Mouse (Mus musculus): ENCODE results near the gene Fli1. TPM values are rescaled to one million over a fixed set of nuclear protein-coding genes. Genes with fewer than 3 reads are reported as not detected.

Fli1 gene
- polyA plus RNA-seq, 1 experiment from 2014 or later = 55.6 TPM

DNA sequence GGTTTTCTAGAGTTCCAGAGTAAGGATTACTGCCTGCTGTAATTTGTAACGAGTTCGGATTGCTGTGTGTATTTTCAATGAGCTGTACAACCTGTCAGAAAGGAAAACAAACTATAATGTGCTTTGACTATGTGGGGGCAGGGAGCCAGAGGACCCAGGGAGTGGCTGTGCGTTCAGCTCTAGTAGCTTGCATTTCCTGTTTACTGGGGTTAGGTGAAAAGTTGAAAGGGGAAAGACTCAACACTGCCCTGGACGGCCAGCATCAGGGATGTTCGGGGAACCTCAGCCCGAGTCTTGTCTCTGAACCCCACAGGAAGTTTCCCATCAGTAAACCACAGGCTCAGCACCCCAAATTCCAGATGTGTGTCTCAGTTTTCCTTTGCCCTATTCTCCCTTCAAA lies 43.2 kb downstream of the Fli1 start:
- H3K4me1 ChIP-seq (replicated peaks) = peaks cover 78% of the 10 kb centered on the region
- 34% methylated on average over 6 of the region's 6 CpGs for WGBS

DNA sequence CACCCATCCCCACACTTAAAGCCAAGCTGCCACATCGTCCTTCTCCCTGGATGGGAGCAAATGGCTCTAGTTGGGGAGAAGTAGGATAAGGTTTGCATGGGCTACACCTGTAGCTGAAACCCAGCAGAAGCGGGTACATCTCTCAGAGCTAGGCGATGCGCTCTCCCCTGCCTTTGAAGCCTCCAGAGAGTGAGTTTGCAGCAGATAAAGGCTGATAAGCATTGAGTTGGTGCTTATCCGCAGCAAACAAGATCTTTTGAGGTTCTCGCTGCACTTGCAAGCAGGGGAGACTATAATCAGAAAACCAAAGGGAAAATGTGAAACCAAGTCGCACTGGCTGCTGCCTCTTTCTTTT lies 47.0 kb downstream of the Fli1 start:
- H3K4me2 ChIP-seq = peak overlapping the region; percentile 49
- H3K4me3 ChIP-seq (replicated peaks) = no peak overlapping the region
- ATAC-seq (ENCODE audit: insufficient number of reproducible peaks, insufficient read depth, low FRiP score, low TSS enrichment, low read depth) = no peak
- peak overlapping the region; percentile 94 for H3K27ac ChIP-seq
- no peaks in the 10 kb centered on the region for H3K27me3 ChIP-seq
- no peak overlapping the region for H3K9ac ChIP-seq (replicated peaks)
- peaks cover 68% of the 10 kb centered on the region for H3K4me1 ChIP-seq (replicated peaks)
- peaks cover 9% of the 10 kb centered on the region; the same call in 1 of the 2 replicates for H3K36me3 ChIP-seq
- H3K9me3 ChIP-seq = no peaks in the 10 kb centered on the region
- WGBS = 15% methylated on average over 7 of the region's 7 CpGs

More for the DNA sequence above, 43.2 kb downstream of the Fli1 start:
- Histone ChIP-seq H3K9ac (replicated peaks) (no peak overlapping the region), H3K4me2 (no peak overlapping the region), H3K36me3 (peaks cover 19% of the 10 kb centered on the region), H3K27ac (no peak overlapping the region), H3K9me3 (no peaks in the 10 kb centered on the region), H3K27me3 (no peaks in the 10 kb centered on the region), H3K4me3 (replicated peaks) (no peak overlapping the region)
- no peak for ATAC-seq (ENCODE audit: insufficient number of reproducible peaks, insufficient read depth, low FRiP score, low TSS enrichment, low read depth)

DNA sequence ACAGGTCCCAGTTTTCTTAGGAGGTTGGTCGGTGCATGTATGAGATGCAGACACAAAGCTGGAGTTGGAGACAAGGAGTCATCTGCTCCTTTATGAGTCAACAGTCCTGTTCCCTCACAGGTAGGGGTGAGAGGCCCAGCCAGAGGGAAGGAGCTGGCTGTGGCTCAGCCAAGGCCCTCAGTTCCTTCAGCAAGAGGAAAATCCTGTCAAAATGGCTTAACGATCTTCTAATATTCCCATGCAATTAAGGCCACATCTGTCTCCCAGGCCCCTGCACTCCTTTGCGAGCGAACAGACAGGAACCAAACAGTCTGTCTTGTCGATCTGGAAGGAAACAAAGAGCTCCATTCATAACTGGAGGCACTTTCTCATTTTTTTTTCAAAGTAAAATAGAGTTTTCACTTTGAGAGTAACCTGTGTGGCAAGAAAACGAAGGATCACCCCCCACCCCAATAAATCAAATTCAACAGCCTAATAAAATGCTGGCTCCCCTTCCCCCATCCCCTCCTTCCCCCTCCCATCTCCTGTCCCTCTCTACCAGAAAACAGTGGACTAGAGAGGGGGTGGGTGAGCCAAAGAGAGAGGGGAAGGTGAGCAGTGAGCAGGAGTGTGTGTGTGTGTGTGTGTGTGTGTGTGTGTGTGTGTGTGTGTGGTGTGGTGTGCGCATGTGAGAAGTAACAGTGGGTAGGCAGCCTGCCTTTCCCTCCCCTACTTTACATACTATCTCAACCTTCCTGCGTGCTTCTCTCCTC lies 47.6 kb downstream of the Fli1 start:
- 3% methylated on average over 8 of the region's 8 CpGs for WGBS
- Histone ChIP-seq H3K36me3 (peaks cover 9% of the 10 kb centered on the region; the same call in 1 of the 2 replicates), H3K9me3 (no peaks in the 10 kb centered on the region), H3K9ac (replicated peaks) (no peak overlapping the region), H3K27me3 (no peaks in the 10 kb centered on the region), H3K27ac (peak overlapping the region; percentile 94), H3K4me3 (replicated peaks) (no peak overlapping the region), H3K4me2 (peak overlapping the region; percentile 49), H3K4me1 (replicated peaks) (peaks cover 68% of the 10 kb centered on the region)
- peak; percentile 93 for ATAC-seq (ENCODE audit: insufficient number of reproducible peaks, insufficient read depth, low FRiP score, low TSS enrichment, low read depth)

DNA sequence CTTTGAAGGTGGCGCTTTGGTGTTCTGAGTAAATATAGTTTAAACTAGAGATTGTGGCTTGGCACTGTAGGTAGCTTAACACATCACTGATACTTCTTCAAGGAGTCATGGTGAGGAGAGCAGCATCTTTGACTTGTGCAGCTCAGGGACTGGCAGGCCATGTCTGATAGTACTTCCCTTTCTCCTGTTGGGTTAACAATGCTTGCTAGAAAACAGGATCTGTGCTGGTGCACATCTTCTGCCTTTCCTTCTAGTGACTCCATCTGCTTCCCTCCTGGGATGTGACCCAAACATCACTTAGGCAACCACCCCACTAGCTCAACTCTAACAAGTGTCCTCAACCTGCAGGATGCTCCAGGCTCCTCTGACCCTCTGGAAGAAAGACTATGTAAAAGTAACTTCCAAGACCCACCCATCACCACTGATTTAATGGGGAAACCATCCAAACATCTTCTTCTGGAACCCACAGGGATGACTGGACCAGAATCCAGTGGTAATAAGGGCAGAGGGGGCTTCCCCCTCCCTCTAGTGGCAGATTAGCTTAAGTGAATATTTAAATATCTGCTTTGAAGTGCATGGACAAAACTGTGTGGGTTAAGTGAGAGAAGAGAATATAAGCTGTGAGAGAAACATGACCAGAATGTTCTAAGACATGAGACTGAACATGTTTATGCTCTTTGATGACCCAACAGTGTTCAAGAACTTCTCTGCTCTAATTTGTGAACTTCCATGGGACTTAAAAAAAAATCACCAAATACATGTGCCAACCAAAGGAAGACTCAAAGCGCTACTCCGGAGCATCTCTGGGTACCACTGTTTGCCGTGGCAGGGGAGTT lies 48.9 kb downstream of the Fli1 start:
- ATAC-seq (ENCODE audit: insufficient number of reproducible peaks, insufficient read depth, low FRiP score, low TSS enrichment, low read depth) = no peak
- peaks cover 9% of the 10 kb centered on the region; the same call in 1 of the 2 replicates for H3K36me3 ChIP-seq
- H3K9me3 ChIP-seq = no peaks in the 10 kb centered on the region
- H3K4me2 ChIP-seq = no peak overlapping the region
- H3K9ac ChIP-seq (replicated peaks) = no peak overlapping the region
- H3K4me1 ChIP-seq (replicated peaks) = peaks cover 70% of the 10 kb centered on the region
- H3K4me3 ChIP-seq (replicated peaks) = no peak overlapping the region
- 75% methylated on average over 4 of the region's 4 CpGs for WGBS
- no peaks in the 10 kb centered on the region for H3K27me3 ChIP-seq
- peak overlapping the region; percentile 94 for H3K27ac ChIP-seq

DNA sequence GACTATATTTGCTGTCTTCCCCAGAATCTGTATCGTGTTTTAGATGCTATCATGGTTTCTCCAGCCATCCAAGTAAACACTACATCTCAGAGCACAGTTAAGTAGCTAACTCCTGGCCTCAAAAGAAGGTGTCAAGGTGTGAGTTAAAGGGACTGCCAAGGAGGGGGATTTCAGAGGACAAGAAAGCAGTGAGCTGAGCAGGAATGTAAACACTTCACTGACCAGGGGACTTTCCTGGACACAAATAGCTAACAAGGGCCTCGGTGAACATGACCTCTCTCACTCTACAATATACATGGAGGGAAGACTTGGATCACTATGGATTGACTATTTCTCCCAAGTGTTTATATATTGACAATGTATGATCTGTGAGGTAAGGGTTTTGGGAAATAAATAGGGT lies 49.9 kb downstream of the Fli1 start:
- peaks cover 12% of the 10 kb centered on the region; the same call in 1 of the 2 replicates for H3K36me3 ChIP-seq
- H3K27ac ChIP-seq = no peak overlapping the region
- 65% methylated on average over 2 of the region's 2 CpGs for WGBS
- no peak overlapping the region for H3K9ac ChIP-seq (replicated peaks)
- no peak overlapping the region for H3K4me2 ChIP-seq
- H3K9me3 ChIP-seq = no peaks in the 10 kb centered on the region
- H3K4me1 ChIP-seq (replicated peaks) = peaks cover 65% of the 10 kb centered on the region
- no peak for ATAC-seq (ENCODE audit: insufficient number of reproducible peaks, insufficient read depth, low FRiP score, low TSS enrichment, low read depth)
- no peaks in the 10 kb centered on the region for H3K27me3 ChIP-seq
- H3K4me3 ChIP-seq (replicated peaks) = no peak overlapping the region

DNA sequence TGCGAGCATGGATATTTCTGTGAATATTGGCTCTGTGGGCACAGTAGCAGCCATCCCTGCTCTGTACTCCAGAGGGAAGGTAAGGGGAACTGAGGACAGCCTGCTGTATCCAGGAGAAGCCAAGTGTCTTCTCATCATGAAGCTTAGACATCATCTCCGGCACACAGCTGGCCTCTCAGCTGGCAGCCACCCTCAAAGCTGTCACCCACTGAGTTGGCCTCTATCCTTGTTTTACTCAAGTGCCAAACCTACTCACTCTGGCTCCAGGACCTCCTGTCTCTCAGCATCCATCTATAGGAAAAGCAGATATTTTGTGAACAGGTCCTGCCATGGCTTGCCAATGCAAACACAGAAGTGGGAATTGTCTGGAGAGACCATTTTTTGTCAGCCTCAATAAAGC lies 51.2 kb downstream of the Fli1 start:
- H3K27ac ChIP-seq = no peak overlapping the region
- H3K4me1 ChIP-seq (replicated peaks) = peaks cover 60% of the 10 kb centered on the region
- no peak overlapping the region for H3K4me2 ChIP-seq
- no peak for ATAC-seq (ENCODE audit: insufficient number of reproducible peaks, insufficient read depth, low FRiP score, low TSS enrichment, low read depth)
- H3K9me3 ChIP-seq = no peaks in the 10 kb centered on the region
- no peaks in the 10 kb centered on the region for H3K27me3 ChIP-seq
- no peak overlapping the region for H3K9ac ChIP-seq (replicated peaks)
- no peak overlapping the region for H3K4me3 ChIP-seq (replicated peaks)
- peaks cover 13% of the 10 kb centered on the region for H3K36me3 ChIP-seq
- WGBS = 87% methylated on average over 2 of the region's 2 CpGs

DNA sequence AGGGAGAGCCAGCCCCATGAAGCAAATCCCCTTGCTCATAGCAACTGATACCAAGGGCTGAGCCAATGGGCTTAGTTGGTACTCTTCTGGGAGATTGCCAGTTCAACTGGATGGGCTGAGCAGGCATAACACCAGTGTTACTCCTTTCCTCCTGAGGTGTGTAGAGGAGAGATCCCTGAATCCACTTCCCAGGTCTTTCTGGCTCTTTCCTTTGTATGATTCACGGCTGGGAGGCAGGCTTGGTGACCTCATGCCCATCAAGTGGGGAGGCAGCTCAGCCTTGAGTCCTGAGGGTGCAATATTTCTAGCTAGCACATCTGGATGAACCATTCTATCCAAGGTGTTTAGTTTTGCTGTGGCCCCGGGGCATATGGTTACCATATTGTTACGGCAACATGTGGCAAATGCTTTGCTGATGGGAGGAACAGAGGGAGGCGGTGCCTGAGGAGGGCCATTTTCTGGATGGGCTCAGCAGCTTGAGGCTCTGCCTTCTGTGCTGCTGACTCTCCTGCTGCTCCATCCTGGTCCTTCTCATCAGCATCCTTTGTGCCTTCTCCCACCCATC lies 52.8 kb downstream of the Fli1 start:
- 37% methylated on average over 4 of the region's 4 CpGs for WGBS
- no peak overlapping the region for H3K4me2 ChIP-seq
- no peak overlapping the region for H3K9ac ChIP-seq (replicated peaks)
- H3K27ac ChIP-seq = peak overlapping the region; percentile 56
- peak; percentile 37 for ATAC-seq (ENCODE audit: insufficient number of reproducible peaks, insufficient read depth, low FRiP score, low TSS enrichment, low read depth)
- no peaks in the 10 kb centered on the region for H3K9me3 ChIP-seq
- no peaks in the 10 kb centered on the region for H3K27me3 ChIP-seq
- H3K4me3 ChIP-seq (replicated peaks) = no peak overlapping the region
- peaks cover 44% of the 10 kb centered on the region for H3K4me1 ChIP-seq (replicated peaks)
- H3K36me3 ChIP-seq = peaks cover 16% of the 10 kb centered on the region

DNA sequence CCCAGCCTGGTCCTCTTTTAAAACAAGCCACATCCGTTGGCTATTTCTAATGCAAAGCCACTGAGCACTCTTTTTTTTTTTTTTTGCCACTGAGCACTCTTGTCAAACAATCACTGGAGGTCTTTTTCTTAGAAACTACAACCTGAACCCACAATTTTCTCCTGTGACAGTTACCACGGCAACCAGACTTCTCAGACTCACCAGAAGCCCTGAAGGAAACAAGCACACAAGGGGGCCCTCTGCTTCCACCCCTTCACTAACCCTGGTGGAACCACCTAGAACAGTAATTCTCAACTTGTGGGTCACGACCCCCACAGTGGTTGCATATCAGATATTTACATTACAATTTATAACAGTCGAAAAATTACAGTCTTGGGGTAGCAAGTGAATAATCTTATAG lies 53.3 kb downstream of the Fli1 start:
- H3K4me1 ChIP-seq (replicated peaks) = peaks cover 38% of the 10 kb centered on the region
- H3K27ac ChIP-seq = peak overlapping the region; percentile 56
- 67% methylated on average over 4 of the region's 4 CpGs for WGBS
- no peak overlapping the region for H3K9ac ChIP-seq (replicated peaks)
- H3K36me3 ChIP-seq = peaks cover 21% of the 10 kb centered on the region
- H3K27me3 ChIP-seq = no peaks in the 10 kb centered on the region
- H3K4me2 ChIP-seq = no peak overlapping the region
- no peak for ATAC-seq (ENCODE audit: insufficient number of reproducible peaks, insufficient read depth, low FRiP score, low TSS enrichment, low read depth)
- H3K4me3 ChIP-seq (replicated peaks) = no peak overlapping the region
- H3K9me3 ChIP-seq = no peaks in the 10 kb centered on the region

DNA sequence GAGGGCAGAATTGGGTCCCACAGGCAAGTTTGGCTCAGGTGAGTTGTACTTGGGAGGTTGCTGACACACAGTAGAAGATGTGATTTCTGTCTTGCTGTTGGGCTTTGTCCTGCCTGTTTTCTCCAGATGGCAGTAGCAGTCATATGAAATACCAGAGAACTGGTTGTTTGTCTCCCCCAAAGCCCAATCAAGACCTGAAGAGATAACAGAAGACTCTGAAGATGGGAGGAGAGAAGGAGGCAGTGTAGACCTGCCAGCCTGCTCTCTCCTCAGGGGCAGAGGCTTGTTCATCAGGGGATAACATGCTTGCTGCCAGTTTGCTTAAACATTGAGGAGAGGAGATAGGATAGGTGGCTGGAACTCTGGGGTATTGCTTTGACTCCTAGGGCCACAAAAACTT lies 54.0 kb downstream of the Fli1 start:
- no peak for ATAC-seq (ENCODE audit: insufficient number of reproducible peaks, insufficient read depth, low FRiP score, low TSS enrichment, low read depth)
- H3K9me3 ChIP-seq = no peaks in the 10 kb centered on the region
- no peak overlapping the region for H3K4me3 ChIP-seq (replicated peaks)
- no peak overlapping the region for H3K27ac ChIP-seq
- peaks cover 27% of the 10 kb centered on the region for H3K36me3 ChIP-seq
- peaks cover 32% of the 10 kb centered on the region for H3K4me1 ChIP-seq (replicated peaks)
- H3K9ac ChIP-seq (replicated peaks) = no peak overlapping the region
- no peaks in the 10 kb centered on the region for H3K27me3 ChIP-seq
- H3K4me2 ChIP-seq = no peak overlapping the region

DNA sequence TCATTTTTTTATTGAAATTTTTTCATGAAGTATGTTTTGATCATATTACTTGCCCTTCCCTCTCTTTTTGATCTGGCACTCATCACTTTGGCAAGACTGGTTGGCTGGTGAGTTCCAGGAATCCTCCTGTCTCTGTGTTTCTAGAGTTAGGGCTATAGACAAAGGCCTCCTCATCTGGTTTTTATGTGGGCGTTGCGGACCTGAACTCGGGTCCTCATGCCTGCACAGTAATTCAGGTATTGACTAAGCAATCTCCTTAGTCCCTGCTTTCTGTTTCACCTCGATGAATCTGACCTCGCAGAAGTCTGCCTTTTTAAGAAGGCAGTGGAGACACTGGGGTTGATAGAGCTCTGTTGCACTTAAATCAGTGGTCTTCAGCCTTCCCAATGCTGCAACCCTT lies 54.8 kb downstream of the Fli1 start:
- Histone ChIP-seq H3K9ac (replicated peaks) (no peak overlapping the region), H3K36me3 (peaks cover 32% of the 10 kb centered on the region), H3K27me3 (no peaks in the 10 kb centered on the region), H3K4me3 (replicated peaks) (no peak overlapping the region), H3K4me1 (replicated peaks) (peaks cover 29% of the 10 kb centered on the region), H3K4me2 (no peak overlapping the region), H3K9me3 (no peaks in the 10 kb centered on the region), H3K27ac (no peak overlapping the region)
- 92% methylated on average over 5 of the region's 5 CpGs for WGBS
- no peak for ATAC-seq (ENCODE audit: insufficient number of reproducible peaks, insufficient read depth, low FRiP score, low TSS enrichment, low read depth)

DNA sequence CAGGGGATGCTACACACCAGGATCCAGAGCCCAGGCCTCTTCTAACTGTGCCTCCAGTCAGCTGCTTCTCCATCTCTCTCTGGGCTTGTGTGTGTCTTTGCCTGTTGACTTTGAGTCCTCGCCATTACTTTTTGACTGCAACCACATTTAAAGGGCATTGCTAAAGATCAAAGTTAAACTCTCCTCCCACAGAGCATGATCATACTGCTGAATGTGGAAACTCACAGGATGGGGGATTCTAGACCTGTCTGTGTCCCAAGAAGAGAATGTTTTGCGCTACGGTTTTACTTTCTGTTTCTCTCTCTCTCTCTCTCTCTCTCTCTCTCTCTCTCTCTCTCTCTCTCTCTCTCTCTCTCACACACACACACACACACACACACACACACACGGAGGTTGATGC lies 55.3 kb downstream of the Fli1 start:
- H3K27ac ChIP-seq = no peak overlapping the region
- peaks cover 36% of the 10 kb centered on the region for H3K36me3 ChIP-seq
- H3K9me3 ChIP-seq = no peaks in the 10 kb centered on the region
- H3K4me1 ChIP-seq (replicated peaks) = peaks cover 32% of the 10 kb centered on the region
- 84% methylated on average over 4 of the region's 4 CpGs for WGBS
- no peak overlapping the region for H3K4me3 ChIP-seq (replicated peaks)
- no peak for ATAC-seq (ENCODE audit: insufficient number of reproducible peaks, insufficient read depth, low FRiP score, low TSS enrichment, low read depth)
- H3K9ac ChIP-seq (replicated peaks) = no peak overlapping the region
- H3K27me3 ChIP-seq = no peaks in the 10 kb centered on the region
- no peak overlapping the region for H3K4me2 ChIP-seq
